Comparison of ENCODE assay signal across 30 mouse cellular contexts in genomic region chr6:143867029-143867428, GRCm38 (mm10).
DNase-seq lines count a peak whose midpoint lies in the region; ATAC-seq and TF ChIP-seq lines count a peak whose summit lies in the region.
"Had no signal": no experiment of that assay in that cellular context is flagged by ENCODE, and none has a peak within 500 bp of the region (broad histone marks: within the 10 kb centered on the region; RNA-seq: fewer than 3 reads in every experiment).

No protein-coding gene starts in this region.

- H3K79me2 ChIP-seq in heart, adult 2 months (replicated peaks; ENCODE audit: control insufficient read depth, insufficient read depth, low read length): no peaks in the 10 kb centered on the region
- peaks cover 2% of the 10 kb centered on the region; the same call in 1 of the 2 replicates for H3K79me2 ChIP-seq in MEL (ENCODE audit: control insufficient read depth, insufficient read depth, low read length, poor library complexity)

- no peak for TF ChIP-seq EP300 in heart, adult 2 months (IDR thresholded peaks at IDR 0.05; ENCODE audit: insufficient read depth, low read depth, low read length)
- no peak for TF ChIP-seq EP300 in MEL (IDR thresholded peaks at IDR 0.05; ENCODE audit: low read depth in 1 of 2, low read length in 2 of 2)

- no peak overlapping the region for H3K4me2 ChIP-seq in heart, embryonic 15.5 days
- H3K4me2 ChIP-seq in kidney, embryonic 16.5 days (replicated peaks; ENCODE audit: low read depth, low read length): no peak overlapping the region
- H3K4me2 ChIP-seq: forebrain, embryonic 15.5 days; hindbrain, embryonic 13.5 days; liver, embryonic 12.5 days; midbrain, embryonic 11.5 days; neural tube, embryonic 12.5 days had no signal

- H3K9ac ChIP-seq in heart, adult 2 months (ENCODE audit: low read depth, low read length): no peak overlapping the region
- H3K9ac ChIP-seq in heart, embryonic 15.5 days: no peak overlapping the region
- H3K9ac ChIP-seq in MEL (ENCODE audit: control insufficient read depth, low read depth, low read length, poor library complexity, severe bottlenecking): no peak overlapping the region
- no peak overlapping the region for H3K9ac ChIP-seq in kidney, embryonic 16.5 days (replicated peaks; ENCODE audit: low read length)
- H3K9ac ChIP-seq: forebrain, embryonic 15.5 days; hindbrain, embryonic 13.5 days; liver, embryonic 12.5 days; liver, postnatal 0 days; neural tube, embryonic 12.5 days had no signal

- 0 out of 2 replicates have a peak overlapping the region, but pooled peaks have one; percentile 10 for H3K27ac ChIP-seq in heart, embryonic 10.5 days
- H3K27ac ChIP-seq in heart, adult 2 months: no peak overlapping the region
- no peak overlapping the region for H3K27ac ChIP-seq in heart, embryonic 15.5 days
- no peak overlapping the region; the same call in 1 of the 2 replicates for H3K27ac ChIP-seq in MEL (ENCODE audit: control insufficient read depth, low read depth, low read length)
- H3K27ac ChIP-seq in embryonic facial prominence, embryonic 10.5 days (replicated peaks): no peak overlapping the region
- H3K27ac ChIP-seq in kidney, embryonic 16.5 days (ENCODE audit: low read length): no peak overlapping the region
- H3K27ac ChIP-seq: forebrain, embryonic 15.5 days; hindbrain, embryonic 13.5 days; kidney, postnatal 0 days; liver, embryonic 12.5 days; neural tube, embryonic 12.5 days had no signal

- no peak for TF ChIP-seq POLR2A in heart, adult 2 months (IDR thresholded peaks at IDR 0.05; ENCODE audit: insufficient read depth, low read depth, low read length)
- TF ChIP-seq POLR2A in MEL (IDR thresholded peaks at IDR 0.05; ENCODE audit: control insufficient read depth in 1 of 2, insufficient read depth in 1 of 2, low read depth in 1 of 2, low read length in 2 of 2, poor library complexity in 1 of 2): no peak

- H3K9me3 ChIP-seq in heart, embryonic 10.5 days: no peaks in the 10 kb centered on the region
- H3K9me3 ChIP-seq in heart, embryonic 15.5 days (replicated peaks): no peaks in the 10 kb centered on the region
- H3K9me3 ChIP-seq in MEL (replicated peaks; ENCODE audit: insufficient read depth, low read length): no peaks in the 10 kb centered on the region
- no peaks in the 10 kb centered on the region for H3K9me3 ChIP-seq in embryonic facial prominence, embryonic 10.5 days
- no peaks in the 10 kb centered on the region for H3K9me3 ChIP-seq in kidney, embryonic 16.5 days (ENCODE audit: low read length)
- H3K9me3 ChIP-seq: forebrain, embryonic 15.5 days; hindbrain, embryonic 13.5 days; liver, embryonic 12.5 days; neural tube, embryonic 12.5 days had no signal

- intact Hi-C loops in heart, adult 2 months (cut with DNase I): no loop called here

- no peak overlapping the region for H3K4me3 ChIP-seq in heart, embryonic 10.5 days
- H3K4me3 ChIP-seq in heart, adult 2 months: no peak overlapping the region
- no peak overlapping the region for H3K4me3 ChIP-seq in heart, embryonic 15.5 days
- no peak overlapping the region for H3K4me3 ChIP-seq in MEL (ENCODE audit: control insufficient read depth in 1 of 2, insufficient read depth in 1 of 2, low read depth in 2 of 2, low read length in 2 of 2)
- H3K4me3 ChIP-seq in embryonic facial prominence, embryonic 10.5 days: no peak overlapping the region
- no peak overlapping the region for H3K4me3 ChIP-seq in kidney, embryonic 16.5 days (ENCODE audit: low read length)
- H3K4me3 ChIP-seq: forebrain, embryonic 15.5 days; hindbrain, embryonic 13.5 days; liver, embryonic 12.5 days; myocyte; neural tube, embryonic 12.5 days had no signal

- DNase-seq in heart, embryonic 10.5 days (ENCODE audit: low spot score): peak; percentile 80
- DNase-seq in heart, adult 2 months: no peak
- DNase-seq in heart, adult 8-10 months (ENCODE audit: low spot score): no peak
- no peak for DNase-seq in MEL (ENCODE audit: low read depth, low spot score)
- peak; percentile 10 for DNase-seq in embryonic facial prominence, embryonic 10.5 days (ENCODE audit: low spot score)
- DNase-seq: adrenal gland, adult 2 months; adrenal gland, postnatal 36 days; B cell, adult 2 months; cerebellum, adult 18-20 months; cerebellum, postnatal 10 days; gastrocnemius, postnatal 10 days; kidney, adult 2 months; kidney, postnatal 4 days; layer of hippocampus, postnatal 36 days; left cerebral cortex, postnatal 4 days; liver, postnatal 0 days; lung, postnatal 36 days; right cerebral cortex, adult 18-20 months; spleen, adult 18-20 months; thymus, postnatal 14 days had no signal

- peaks cover 36% of the 10 kb centered on the region for H3K4me1 ChIP-seq in heart, embryonic 10.5 days
- H3K4me1 ChIP-seq in heart, adult 2 months (ENCODE audit: control insufficient read depth, insufficient read depth, low read length): no peaks in the 10 kb centered on the region; the same call in 1 of the 2 replicates
- H3K4me1 ChIP-seq in heart, embryonic 15.5 days (replicated peaks): peaks cover 4% of the 10 kb centered on the region; the same call in 1 of the 2 replicates
- peaks cover 31 to 41% of the 10 kb centered on the region in 2 experiments for H3K4me1 ChIP-seq in MEL (ENCODE audit: control insufficient read depth in 1 of 2, insufficient read depth in 2 of 2, low read length in 2 of 2)
- peaks cover 16% of the 10 kb centered on the region for H3K4me1 ChIP-seq in embryonic facial prominence, embryonic 10.5 days
- H3K4me1 ChIP-seq in kidney, embryonic 16.5 days (ENCODE audit: insufficient read depth, low read length): peaks cover 5% of the 10 kb centered on the region; the same call in 1 of the 2 replicates
- H3K4me1 ChIP-seq: hindbrain, embryonic 13.5 days; neural tube, embryonic 12.5 days had no signal

- 0 out of 2 replicates have a peak, but pooled peaks have one; percentile 35 for ATAC-seq in heart, embryonic 15.5 days (replicated peaks; ENCODE audit: insufficient number of reproducible peaks, insufficient read depth, low FRiP score, low read depth)
- ATAC-seq in kidney, embryonic 16.5 days (ENCODE audit: low FRiP score, low TSS enrichment): no peak
- ATAC-seq: activated CD4-positive, CD25-positive, alpha-beta regulatory T cell, adult 4 months; forebrain, embryonic 15.5 days; liver, embryonic 12.5 days; liver, postnatal 0 days had no signal

- TF ChIP-seq CTCF in heart, adult 2 months (IDR thresholded peaks at IDR 0.05): no peak
- TF ChIP-seq CTCF in MEL (IDR thresholded peaks at IDR 0.05 in 2 of 3, conservative IDR thresholded peaks at IDR 0.05 in 1 of 3; ENCODE audit: control insufficient read depth in 1 of 3, insufficient read depth in 1 of 3, low read depth in 2 of 3, low read length in 3 of 3, poor library complexity in 1 of 3, severe bottlenecking in 1 of 3): no peak

- no peak for TF ChIP-seq RAD21 in MEL (IDR thresholded peaks at IDR 0.05; ENCODE audit: low read depth, low read length)

- no peaks in the 10 kb centered on the region for H3K36me3 ChIP-seq in heart, embryonic 10.5 days
- no peaks in the 10 kb centered on the region for H3K36me3 ChIP-seq in heart, adult 2 months (ENCODE audit: control insufficient read depth, insufficient read depth, low read length)
- H3K36me3 ChIP-seq in heart, embryonic 15.5 days: no peaks in the 10 kb centered on the region
- peaks cover 2 to 40% of the 10 kb centered on the region in 2 experiments; a peak in 3 of 4 replicates for H3K36me3 ChIP-seq in MEL (ENCODE audit: control insufficient read depth in 1 of 2, insufficient read depth in 2 of 2, low read length in 2 of 2)
- H3K36me3 ChIP-seq in embryonic facial prominence, embryonic 10.5 days (replicated peaks): peaks cover 6% of the 10 kb centered on the region; the same call in 1 of the 2 replicates
- H3K36me3 ChIP-seq in kidney, embryonic 16.5 days (ENCODE audit: insufficient read depth, low read length): no peaks in the 10 kb centered on the region
- H3K36me3 ChIP-seq: forebrain, embryonic 15.5 days; hindbrain, embryonic 13.5 days; liver, embryonic 12.5 days; neural tube, embryonic 12.5 days had no signal

- H3K27me3 ChIP-seq in heart, embryonic 10.5 days (ENCODE audit: insufficient read depth, poor library complexity, severe bottlenecking): peaks cover 13% of the 10 kb centered on the region
- 0 out of 2 replicates have a peak, but pooled peaks cover 2% of the 10 kb centered on the region for H3K27me3 ChIP-seq in heart, adult 2 months (ENCODE audit: control insufficient read depth, insufficient read depth, low read length)
- no peaks in the 10 kb centered on the region; the same call in 1 of the 2 replicates for H3K27me3 ChIP-seq in heart, embryonic 15.5 days
- H3K27me3 ChIP-seq in MEL (ENCODE audit: control insufficient read depth in 1 of 2, insufficient read depth in 2 of 2, low read length in 2 of 2): no peaks in the 10 kb centered on the region
- no peaks in the 10 kb centered on the region for H3K27me3 ChIP-seq in embryonic facial prominence, embryonic 10.5 days (replicated peaks; ENCODE audit: low read depth, poor library complexity, severe bottlenecking)
- no peaks in the 10 kb centered on the region for H3K27me3 ChIP-seq in kidney, embryonic 16.5 days (ENCODE audit: insufficient read depth, low read length)
- H3K27me3 ChIP-seq: forebrain, embryonic 15.5 days; hindbrain, embryonic 13.5 days; liver, embryonic 12.5 days; neural tube, embryonic 12.5 days had no signal

- WGBS in heart, embryonic 10.5 days: 16% methylated on average over 5 of the region's 5 CpGs
- 33% methylated on average over 5 of the region's 5 CpGs for WGBS in heart, adult 2 months
- WGBS in heart, embryonic 15.5 days: 31% methylated on average over 5 of the region's 5 CpGs
- 83% methylated on average over 5 of the region's 5 CpGs for WGBS in embryonic facial prominence, embryonic 10.5 days
- 77% methylated on average over 5 of the region's 5 CpGs for WGBS in kidney, embryonic 16.5 days

TF ChIP-seq in MEL, 35 proteins besides CTCF, POLR2A, EP300 and RAD21:
- no peak for TF ChIP-seq GATA1 (IDR thresholded peaks at IDR 0.05; ENCODE audit: low read depth, low read length)
- 0 out of 2 replicates have a peak, but pooled peaks have one; percentile 16 for TF ChIP-seq ETS1 (IDR thresholded peaks at IDR 0.05; ENCODE audit: low read depth, low read length)
- TF ChIP-seq NELFE (IDR thresholded peaks at IDR 0.05; ENCODE audit: low read depth, low read length): no peak
- no peak for TF ChIP-seq CHD2 (IDR thresholded peaks at IDR 0.05; ENCODE audit: low read length)

Comparison
In these comparisons a context has a peak if more than half of its experiments do, and no peak if none do; other contexts are left out.
1. DNase-seq: peak in heart, embryonic 10.5 days (single experiment) and embryonic facial prominence, embryonic 10.5 days (single experiment); none in heart, adult 2 months (0 of 2), heart, adult 8-10 months (single experiment) and MEL (single experiment).